Mouse (Mus musculus) frontal cortex, adult (tissue): Measurements from ENCODE around the gene Cpsf6.

Source experiments
- ATAC-seq: cut with Nextera tagmentation; 2 replicates; pipeline ENCODE4 v1.9.2; 2017; ENCODE audit warnings: mild to moderate bottlenecking, moderate library complexity, mixed read lengths; ENCODE audit not compliant: low TSS enrichment

Cpsf6 gene

DNA sequence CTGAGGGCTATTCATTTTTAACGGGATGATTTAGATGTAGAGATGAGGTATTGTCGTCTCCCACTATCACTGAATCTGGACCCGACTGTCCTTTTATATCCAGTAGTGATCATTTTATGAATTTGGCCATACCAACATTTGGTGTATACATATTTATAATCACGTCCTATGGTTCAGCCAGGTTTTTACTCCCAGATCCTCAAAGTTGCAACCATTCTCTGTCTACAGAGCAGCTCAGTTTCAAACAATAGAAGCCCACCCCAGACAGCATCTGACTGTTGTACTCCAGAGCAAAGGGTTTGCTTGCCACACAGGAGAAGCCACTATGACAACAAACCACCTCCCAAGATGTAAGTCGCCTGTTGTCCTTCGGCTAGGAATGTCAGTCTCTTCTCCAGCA, 7.2 kb upstream of the Cpsf6 start:
- ATAC-seq: no peak

DNA sequence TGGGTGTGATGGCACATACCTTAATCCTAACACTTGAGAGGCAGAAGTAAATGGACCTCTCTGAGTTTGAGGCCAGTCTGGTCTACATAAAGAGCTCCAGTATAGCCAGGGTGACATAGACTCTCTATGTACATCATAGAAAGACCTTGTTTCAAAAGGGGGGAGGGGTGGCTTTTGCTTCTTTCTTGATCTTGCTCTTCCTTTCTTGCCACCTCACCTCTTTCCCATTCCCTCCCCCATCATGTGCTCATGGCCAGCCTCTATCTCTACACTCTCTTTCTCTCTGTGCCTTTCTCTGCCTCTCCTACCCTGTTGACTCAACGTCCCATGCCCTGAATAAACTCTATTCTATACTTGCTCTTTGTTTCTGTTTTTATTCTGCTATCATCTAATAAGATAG, 6.4 kb upstream of the Cpsf6 start:
- ATAC-seq: no peak

DNA sequence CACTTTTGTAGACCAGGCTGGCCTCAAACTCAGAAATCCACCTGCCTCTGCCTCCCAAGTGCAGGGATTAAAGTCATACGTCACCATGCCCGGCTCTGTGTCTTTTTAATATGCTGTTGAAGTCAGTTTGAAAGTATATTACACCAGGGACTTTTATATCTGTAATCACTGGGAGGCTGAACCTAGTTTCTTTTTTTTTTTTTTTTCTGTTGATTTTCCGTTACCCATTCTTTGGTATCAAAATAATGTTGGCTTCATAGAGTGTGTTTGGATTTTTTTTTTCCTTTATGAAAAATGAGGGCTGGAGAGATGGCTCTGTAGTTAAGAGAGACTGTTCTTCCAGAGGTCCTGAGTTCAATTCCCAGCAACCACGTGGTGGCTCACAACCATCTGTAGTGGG, 5.6 kb upstream of the Cpsf6 start:
- no peak for ATAC-seq

DNA sequence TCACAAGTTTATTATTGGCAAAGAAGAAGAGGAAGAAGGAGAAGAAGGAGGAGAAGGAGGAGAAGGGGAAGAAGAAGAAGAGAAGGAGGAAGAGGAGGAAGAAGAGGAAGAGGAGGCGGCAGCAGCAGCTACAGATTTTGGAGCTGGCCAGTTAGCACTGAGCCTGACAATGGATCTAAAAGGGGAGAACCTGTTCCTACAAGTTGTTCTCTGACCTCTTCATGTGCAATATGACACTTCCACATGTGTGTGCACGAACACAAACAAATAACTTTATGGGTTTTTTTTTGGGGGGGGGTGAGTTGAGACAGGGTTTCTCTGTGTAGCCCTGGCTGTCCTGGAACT, 5.2 kb upstream of the Cpsf6 start:
- ATAC-seq: no peak

DNA sequence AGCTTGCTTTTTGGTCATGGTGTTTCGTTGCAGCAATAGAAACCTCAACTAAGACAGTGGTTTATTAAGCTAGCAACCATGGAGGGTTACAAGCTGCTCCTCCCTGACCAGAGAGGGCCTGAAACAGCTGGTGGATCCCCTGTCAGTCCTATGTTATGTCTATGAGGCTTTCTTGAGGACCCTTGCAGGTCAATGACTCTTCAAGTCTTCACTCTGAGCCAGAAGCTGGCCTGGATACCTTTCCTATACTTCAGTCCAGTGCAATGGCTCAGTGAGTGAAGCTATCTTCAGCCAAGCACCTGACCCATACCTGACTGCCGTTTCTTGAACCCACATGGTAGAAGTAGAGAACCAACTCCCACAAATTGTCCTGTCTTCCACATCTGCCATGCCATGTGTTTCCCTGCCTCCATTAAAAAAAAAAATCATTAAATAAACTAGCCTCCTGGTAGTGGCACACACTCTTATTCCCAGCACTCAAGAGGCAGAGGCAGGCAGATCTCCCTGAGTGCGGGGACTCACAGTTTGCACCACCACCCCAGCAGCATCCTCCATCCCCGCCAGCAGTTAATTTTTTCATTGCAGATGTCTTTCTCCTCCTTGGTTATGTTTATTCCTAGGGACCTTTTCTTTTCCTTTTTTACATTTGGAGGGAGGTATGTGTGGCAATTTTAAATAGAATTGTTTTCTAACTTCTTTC, 4.7 kb upstream of the Cpsf6 start:
- ATAC-seq: no peak

DNA sequence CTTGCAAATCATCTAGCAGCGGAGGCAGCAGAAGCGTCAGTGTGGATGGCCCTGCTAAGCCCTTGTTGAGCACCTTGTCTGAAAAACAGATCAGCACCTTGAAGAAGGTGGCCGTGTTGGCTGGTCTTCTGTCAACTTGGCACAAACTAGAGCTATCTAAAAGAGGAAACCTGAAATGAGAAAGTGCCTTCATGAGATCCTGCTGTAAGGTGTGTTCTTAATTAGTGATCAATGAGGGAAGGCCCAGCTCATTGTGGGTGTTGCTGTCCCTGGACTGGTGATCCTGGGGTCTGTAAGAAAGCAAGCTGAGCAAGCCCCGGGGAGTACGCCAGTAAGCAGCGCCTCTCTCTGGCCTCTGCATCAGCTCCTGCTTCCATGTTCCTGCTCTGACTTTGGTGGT, 4.1 kb upstream of the Cpsf6 start:
- ATAC-seq: no peak

DNA sequence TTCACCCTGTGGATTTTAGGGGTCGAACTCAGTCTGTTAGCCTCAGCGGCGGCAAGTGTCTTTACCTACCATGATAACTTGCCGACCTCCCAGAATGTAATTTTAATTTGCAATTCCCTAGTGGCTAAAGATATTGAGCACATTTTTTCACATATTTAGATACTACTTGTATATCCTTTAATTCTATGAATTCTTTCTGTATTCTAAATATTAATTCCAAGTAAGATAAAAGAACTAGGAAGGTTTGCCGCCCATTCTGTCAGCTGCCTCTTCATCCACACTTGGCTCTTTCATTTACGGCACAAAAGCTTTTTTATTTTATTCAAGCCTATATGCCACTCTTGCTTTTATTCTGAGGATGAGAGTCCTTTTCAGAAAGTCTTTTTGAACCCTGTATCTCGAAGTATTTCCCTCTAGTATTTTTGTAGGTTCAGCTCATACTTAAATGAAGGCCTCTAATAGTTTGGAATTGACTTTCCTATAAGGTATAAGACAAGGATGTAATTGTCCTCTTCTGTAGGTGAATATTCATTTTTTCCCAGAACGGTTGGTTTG, 3.3 kb upstream of the Cpsf6 start:
- ATAC-seq: no peak

DNA sequence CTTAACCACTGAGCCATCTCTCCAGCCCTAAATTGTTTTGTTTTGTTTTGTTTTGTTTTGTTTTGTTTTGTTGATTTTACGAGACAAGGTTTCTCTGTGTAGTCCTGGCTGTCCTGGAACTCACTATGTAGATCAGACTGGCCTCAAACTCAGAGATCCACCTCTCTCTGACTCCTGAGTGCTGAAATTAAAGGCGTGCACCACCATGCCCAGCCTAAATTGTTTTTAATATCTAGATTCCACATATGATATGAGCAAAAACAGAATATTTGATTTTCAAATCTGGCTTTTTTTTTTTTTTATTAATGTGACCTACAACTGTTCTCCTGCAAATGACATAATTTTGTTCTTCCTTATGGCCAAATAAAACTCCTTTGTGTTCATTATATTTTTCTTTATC, 2.3 kb upstream of the Cpsf6 start:
- no peak for ATAC-seq

DNA sequence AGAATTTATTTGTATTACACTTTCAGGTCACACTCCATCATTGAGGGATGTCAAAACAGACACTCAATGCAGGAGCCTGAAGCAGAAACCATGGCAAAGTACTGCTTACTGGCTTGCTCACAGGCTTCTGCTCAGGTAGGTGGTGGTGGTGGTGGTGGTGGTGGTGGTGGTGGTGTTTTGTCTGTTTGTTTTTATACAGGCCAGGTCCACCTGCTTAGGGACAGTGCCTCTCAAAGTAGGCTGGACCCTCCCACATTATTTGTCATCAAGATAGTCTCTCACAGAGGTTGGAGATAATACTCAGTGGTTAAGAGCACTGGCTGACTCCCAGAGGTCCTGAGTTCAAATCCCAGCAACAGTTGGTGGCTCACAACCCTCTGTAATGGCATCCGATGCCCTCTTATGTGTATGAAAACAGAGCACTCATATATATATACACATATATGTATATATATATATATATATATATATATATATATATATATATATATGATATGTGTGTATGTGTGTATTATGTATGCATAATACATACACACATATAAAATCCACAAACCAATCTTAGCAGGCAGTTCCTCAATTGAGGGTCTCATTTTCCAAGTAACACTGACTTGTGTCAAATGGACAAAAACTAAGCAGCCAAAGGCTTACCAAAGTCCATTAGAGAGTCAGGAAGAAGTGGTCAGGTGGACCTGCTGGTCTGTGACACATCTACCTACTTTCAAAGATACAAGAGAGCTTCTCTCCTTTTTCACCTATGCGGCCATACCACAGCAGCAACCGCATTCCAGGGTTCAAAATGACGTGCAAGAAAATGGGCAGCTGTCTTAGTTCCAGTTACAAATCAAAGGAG, 1.1 kb upstream of the Cpsf6 start:
- no peak for ATAC-seq

DNA sequence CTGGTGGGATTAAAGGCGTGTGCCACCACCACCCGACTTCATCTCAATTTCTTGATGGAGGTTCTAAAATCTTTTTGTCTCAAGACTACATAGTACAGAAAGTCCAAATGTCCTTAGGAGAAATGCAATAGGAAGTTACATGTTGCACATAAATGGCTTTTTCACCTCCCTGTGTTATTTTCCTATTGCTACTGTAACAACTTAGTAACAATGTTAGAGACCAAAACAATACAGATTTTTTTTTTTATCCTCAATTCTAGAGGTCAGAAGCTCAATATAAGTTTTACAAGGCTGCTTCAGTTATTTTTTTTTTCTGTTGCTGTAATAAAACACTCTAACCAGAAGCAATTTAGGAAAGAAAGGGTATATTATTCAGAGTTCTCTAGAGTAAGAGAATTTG, 374 bp downstream of the Cpsf6 start:
- ATAC-seq: no peak

DNA sequence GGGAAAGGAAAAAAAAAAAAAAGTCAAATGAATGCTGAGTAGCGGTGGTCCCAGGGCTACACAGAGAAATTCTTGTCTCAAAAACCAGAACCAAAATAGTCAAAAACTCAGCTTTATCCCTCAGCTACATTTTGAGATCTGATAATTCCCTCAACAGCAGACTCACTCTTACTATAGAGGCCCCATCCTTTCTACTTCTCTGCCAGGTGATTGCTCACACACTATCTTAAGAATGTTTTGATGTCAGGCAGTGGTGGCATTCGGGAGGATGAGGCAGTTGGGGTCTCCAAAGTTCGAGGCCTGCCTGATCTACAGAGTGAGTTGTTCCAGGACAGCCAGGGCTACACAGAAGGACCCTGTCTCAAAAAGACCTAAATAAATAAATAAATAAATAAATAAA, 1.2 kb downstream of the Cpsf6 start:
- ATAC-seq: no peak

DNA sequence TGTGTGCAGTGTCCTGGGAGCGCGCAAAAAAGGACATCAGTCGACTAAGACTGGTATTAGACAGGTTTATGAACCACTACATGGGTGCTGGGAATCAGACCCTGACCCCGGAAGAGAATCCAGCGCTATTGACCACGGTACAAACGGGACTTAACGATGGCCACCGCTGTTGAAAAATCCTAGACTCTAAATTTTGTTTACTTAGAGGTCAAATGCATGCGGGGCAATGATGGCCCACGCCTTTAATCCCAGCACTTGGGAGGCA, 1.6 kb downstream of the Cpsf6 start:
- no peak for ATAC-seq

DNA sequence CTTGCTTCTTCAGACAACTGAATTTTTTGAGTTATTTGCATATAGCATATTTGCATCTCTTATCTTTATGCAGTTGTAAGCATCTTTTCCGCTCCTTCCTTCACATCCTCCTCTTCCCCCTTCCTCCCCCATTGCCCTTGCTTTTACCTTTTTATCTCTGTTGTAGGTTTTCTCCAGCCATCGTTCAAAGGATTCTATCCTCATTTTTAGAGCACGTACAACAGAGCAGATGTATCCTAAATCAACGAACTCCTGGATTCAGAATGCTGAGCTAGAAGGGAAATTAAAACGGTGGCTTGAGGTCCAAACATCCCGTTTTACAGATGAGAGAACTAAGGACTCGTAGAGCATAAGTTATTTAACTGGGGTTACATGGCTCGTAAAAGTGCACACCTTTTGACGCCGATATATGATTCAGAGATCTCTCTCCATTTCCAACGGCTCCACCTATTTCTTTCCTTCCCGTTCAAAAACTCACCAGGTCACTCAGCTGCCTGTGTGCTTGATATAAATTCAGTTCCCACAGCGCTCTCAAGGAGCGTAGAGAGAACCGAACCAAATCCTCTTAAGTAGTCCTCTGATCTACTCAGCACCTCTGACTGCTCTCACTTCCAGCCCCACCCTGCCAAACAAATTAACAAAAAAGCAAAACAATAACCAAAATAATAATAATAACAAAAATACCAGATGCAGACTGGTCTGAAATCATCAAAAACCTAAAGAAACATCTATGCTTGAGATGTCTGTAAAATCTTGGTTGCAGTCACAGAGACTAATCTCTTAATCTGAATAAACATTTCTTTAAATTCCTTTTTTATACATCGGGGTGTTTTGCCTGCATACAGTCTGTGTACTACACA, 2.2 kb downstream of the Cpsf6 start:
- ATAC-seq: no peak

DNA sequence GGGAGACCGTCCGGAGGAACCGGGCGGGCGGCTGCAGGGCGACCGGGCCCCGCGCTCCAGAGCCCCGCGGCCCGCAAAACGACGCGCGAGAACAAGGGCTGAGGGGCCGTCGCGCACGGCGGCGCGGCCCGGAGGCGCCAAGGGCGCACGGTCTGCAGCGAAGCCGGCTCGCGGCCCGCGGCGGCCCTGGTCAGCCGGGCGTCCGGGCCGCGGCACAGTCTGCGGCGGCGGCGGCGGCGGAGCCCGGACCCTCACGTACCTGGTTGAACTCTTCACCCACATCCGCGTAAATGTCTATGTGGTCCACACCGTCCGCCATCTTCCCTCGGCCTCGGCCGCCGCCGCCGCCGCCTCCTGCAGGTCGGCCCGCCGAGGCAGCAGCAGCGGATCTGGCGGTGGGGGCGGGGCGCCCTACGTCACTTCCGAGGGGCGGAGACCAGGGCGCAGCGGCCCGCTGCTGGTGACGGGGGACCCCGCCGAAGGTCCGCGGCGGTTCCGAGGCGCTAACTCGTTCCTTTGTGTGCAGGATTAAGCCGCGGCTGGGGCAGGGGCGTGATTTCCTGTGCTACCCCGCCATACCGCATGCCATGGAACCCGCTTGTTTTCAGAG, 3.1 kb downstream of the Cpsf6 start:
- peak; percentile 96 for ATAC-seq

DNA sequence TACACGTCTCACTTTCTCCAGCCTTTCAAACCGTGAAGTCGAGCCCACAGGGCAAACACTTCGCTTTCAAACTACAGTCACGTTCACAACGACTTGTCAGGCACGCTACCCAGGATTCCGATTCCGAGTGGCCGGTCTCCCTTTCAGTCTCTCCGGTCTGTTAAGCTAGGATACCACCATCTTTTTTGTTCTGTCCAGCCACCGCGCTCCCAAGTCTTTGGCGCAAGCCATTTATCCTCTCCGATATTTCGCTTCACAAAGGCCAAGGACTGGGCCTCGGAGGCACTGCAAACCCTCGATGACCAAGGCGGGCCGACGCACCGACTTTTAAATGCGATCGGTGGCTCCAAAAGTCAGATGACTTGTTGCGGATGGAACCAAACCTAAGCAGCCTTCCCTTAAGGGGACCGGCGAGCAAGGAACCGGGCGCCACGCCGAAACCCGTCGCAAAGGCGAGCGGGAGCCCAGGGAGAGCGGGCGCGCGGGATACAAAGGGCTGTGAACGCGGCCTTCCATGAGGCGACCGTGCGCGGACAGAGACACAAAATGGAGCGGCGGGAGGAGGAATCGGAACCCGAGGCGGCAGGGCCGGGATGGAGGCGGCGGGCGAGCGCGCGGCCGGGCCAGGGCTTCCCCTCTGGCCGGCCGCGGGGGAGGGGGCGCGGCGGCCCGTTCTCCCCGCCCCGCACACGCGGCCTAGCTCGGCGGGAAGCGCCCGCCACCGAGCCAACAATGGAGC, 3.8 kb downstream of the Cpsf6 start:
- ATAC-seq: peak; percentile 56

DNA sequence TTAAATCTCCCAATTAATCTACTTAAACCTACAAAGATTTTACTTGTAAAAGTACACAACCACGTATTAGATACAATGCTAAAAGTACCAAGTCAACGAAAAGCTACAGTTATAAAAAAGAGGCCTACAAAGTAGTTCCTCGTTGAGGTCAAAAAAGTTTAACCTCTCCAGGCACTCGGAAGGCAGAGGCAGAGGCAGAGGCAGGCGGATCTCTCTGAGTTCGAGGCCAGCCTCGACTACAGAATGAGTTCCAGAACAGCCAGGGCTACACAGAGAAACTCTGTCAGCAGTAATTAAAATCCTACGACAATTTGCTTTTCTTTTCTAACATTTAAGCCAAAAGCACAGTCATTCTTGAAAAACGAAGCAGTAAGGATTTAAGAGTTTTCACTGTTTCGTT, 4.7 kb downstream of the Cpsf6 start:
- ATAC-seq: no peak

DNA sequence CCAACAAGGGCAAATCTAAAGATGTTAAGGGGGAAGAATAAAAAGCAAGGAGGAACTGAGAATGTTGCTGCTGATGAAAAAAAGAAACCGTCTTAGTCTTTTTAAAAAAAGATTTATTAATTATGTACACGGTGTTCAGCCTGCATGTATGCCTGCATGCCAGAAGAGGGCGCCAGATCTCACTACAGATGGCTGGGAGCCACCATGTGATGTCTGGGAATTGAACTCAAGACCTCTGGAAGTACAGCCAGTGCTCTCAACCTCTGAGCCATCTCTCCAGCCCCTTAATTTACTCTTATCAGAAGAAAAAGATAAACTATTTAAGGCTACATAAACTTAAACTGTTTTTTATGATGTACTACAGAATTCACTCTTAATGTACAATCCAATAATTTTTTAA, 16.7 kb downstream of the Cpsf6 start:
- no peak for ATAC-seq

DNA sequence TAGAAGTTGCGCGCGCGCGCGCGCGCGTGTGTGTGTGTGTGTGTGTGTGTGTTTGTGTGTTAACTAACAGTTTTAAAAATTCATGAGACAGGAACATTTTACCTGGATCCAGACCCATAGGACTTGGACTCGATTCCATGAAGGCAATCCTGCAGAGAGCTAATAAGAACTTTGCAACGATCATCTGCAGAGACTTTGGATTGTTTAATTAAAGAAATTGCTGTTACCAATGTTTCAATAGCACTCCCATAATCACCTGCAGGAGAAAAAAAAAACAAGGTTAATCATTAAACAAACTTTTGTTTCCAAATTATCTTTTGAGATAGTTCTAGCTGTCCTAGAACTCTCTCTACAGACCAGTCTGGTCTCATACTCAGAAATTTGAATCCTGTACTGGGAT, 20.9 kb downstream of the Cpsf6 start:
- no peak for ATAC-seq

DNA sequence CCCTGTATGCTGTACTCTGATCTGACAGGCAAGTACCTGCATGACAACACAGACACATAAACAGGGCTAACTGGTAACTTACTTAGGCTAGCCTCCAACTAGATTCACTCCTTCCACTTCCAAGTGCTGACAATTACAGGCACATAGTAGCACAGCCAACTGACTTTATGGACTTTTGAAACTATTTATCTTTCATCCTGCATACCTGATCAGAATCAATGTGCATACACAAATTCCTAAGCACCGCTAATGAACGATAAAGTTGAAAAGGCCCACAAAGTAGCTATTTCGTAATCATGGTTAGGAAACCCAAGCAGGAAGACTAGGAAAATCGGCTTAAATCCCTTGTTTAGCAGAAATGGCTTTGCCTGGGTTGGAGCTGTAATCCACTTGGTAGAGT, 36.8 kb downstream of the Cpsf6 start:
- ATAC-seq: no peak

DNA sequence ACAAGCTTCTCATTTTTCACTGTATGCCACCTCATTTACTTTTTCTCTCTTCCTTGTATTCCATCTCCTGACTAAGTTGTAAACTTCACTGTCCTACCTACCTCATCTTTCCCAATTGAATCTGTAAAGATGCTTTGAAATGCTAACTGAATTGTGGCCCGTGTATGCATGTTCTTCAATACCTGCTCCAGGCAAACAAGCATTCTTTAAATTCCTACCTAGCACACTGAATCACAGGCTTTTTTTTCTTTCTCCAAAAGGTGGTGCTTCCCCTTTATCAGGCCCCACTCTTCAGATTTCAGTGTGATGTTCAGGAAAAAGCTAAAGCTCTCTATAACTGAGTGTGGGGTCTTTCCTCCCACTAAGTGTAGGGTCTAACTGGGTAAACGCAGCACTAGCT, 37.4 kb downstream of the Cpsf6 start:
- no peak for ATAC-seq

DNA sequence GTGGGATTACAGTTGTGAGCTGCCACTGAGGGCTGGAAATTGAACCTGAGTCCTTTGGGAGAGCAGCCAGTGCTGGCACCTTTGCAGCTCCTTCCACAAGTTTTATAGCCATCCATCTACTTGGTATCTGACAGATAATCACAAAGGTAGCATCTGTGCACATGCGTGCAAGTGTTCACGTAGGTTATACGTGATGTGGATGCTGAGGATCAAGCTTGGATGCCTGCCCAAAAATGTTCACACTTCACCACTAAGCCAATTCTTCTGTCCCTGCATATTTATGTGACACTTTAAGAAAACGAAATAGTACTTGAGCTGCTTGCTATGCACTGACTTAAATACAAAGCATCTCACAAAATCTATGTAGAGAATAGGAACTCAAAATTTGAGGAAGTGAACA, 38.8 kb downstream of the Cpsf6 start:
- ATAC-seq: no peak

DNA sequence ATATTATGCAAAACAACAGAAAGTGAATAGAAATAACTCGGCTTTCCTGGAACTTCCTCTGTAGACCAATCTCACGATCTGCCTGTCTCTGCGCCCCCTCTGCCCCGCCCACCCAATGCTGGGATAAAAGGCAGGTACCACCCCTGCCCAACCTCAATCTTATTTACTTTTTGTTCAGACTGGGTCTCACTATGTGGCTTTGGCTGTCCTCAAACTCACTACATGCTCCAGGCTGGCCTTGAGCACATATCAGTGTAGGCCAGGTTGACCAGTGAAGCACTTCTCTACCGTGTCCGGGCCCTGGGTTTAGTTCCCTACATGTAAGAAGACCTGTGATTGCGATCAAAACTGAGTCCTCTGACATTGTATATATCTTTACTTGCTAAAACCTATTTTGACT, 40.6 kb downstream of the Cpsf6 start:
- ATAC-seq: no peak
